Mouse (Mus musculus) thymus, adult 2 months (tissue): ENCODE measurements around the gene Gm49387. TPM values are rescaled to one million over a fixed set of nuclear protein-coding genes. Genes with fewer than 3 reads are reported as not detected.

Source experiments
- DNase-seq: peaks from one replicate; pipeline ENCODE4 v3.0.0; 2021
- H3K27ac ChIP-seq: fragments of 200-500 bp; 2 replicates; pipeline ENCODE4 v1.5.1; 2012; ENCODE audit warnings: low read length, control low read depth; ENCODE audit not compliant: control insufficient read depth, insufficient read depth
- H3K27me3 ChIP-seq: fragments of 200-500 bp; 2 replicates; pipeline ENCODE4 v1.6.1; 2012; ENCODE audit warnings: mild to moderate bottlenecking, low read length, moderate library complexity, mixed read lengths; ENCODE audit not compliant: control insufficient read depth, insufficient read depth
- H3K36me3 ChIP-seq: fragments of 200-500 bp; 2 replicates; pipeline ENCODE4 v1.6.1; 2012; ENCODE audit warnings: mild to moderate bottlenecking, low read length, moderate library complexity; ENCODE audit not compliant: control insufficient read depth, insufficient read depth
- H3K4me1 ChIP-seq: fragments of 200-500 bp; replicated peaks from 2 replicates; pipeline ENCODE4 v1.6.1; 2012; ENCODE audit warnings: low read length; ENCODE audit not compliant: control insufficient read depth, insufficient read depth
- H3K4me3 ChIP-seq: fragments of 200-500 bp; 2 replicates; pipeline ENCODE4 v1.5.1; 2012; ENCODE audit warnings: mild to moderate bottlenecking, low read length, control low read depth, moderate library complexity; ENCODE audit not compliant: control insufficient read depth, insufficient read depth
- CTCF ChIP-seq: fragments of 200-500 bp; IDR thresholded peaks from 2 replicates; pipeline ENCODE4 v1.5.1; 2012; ENCODE audit warnings: mild to moderate bottlenecking, control low read depth, low read length, moderate library complexity, borderline replicate concordance; ENCODE audit not compliant: control insufficient read depth, poor library complexity, insufficient read depth; ENCODE audit errors: extremely low read depth
- POLR2A ChIP-seq: fragments of 200-500 bp; IDR thresholded peaks from 2 replicates; pipeline ENCODE4 v1.6.1; 2012; ENCODE audit warnings: mild to moderate bottlenecking, low read length, control low read depth, moderate library complexity; ENCODE audit not compliant: control insufficient read depth, poor library complexity, insufficient read depth; ENCODE audit errors: extremely low read depth
- WGBS: fragments of 180-500 bp; shearing (Covaris S2); methylation state at CpG from one replicate; pipeline ENCODE4 v1.1.7; 2018; 5-methylcytosine and 5-hydroxymethylcytosine counted together
- polyA plus RNA-seq: library from polyadenylated mRNA; depleted of rRNA; stranded (reverse); fragments of >200 nt; gene quantifications from 2 replicates; pipeline ENCODE4 v1.2.3, GENCODE M21; 2012

Gene Gm49387
- polyA plus RNA-seq, 1 experiment, result not detected

DNA sequence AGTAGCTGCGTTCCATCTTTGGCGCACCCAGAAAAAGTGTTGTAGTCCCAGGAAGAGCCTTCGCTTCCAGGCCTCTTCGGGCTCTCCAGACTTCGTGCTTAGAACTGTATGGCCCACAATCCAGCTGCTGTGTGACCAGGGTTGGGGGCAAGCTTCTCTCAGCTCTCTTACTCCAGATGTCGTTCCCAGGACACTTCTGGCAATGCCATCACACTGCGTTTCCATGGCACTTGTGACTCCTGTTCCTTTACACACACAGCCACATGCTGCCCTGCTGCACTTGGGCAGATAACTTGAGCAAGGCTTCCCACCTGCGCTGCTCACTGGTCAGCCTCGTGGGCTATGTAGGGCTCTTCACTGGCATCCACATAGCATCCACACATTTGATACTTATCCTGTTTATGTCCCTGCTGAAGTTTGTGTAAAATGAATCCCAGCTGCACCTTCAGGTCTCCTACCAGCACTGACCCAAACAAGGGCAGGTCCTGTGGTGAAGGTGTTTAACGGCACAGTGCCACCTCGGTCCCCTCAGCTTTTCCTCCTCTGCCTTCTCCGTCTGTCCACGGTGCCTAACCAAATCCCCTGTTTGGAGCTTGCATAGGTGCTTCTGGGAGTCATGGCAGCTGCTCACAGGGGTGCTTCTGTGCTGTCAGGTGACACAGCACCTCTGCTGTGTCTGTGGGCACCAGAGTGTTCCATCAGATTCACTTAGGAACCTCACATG lies 22.9 kb upstream of the Gm49387 start:
- no peak for DNase-seq
- peaks cover 37% of the 10 kb centered on the region for H3K4me1 ChIP-seq
- WGBS, result 96% methylated on average over 13 of the region's 13 CpGs
- TF ChIP-seq POLR2A, result no peak
- TF ChIP-seq CTCF, result no peak
- H3K36me3 ChIP-seq, result 0 out of 2 replicates have a peak, but pooled peaks cover 5% of the 10 kb centered on the region
- H3K27me3 ChIP-seq, result no peaks in the 10 kb centered on the region
- H3K4me3 ChIP-seq, result no peak overlapping the region
- H3K27ac ChIP-seq, result no peak overlapping the region

- WGBS, result 38% methylated on average over 9 of the region's 9 CpGs
- peak overlapping the region; percentile 48; the same call in 1 of the 2 replicates for H3K4me3 ChIP-seq
- DNase-seq, result no peak
- H3K27ac ChIP-seq, result no peak overlapping the region
- no peaks in the 10 kb centered on the region for H3K27me3 ChIP-seq
- TF ChIP-seq POLR2A, result no peak
- no peak for TF ChIP-seq CTCF
- H3K4me1 ChIP-seq, result peaks cover 31% of the 10 kb centered on the region
- 0 out of 2 replicates have a peak, but pooled peaks cover 5% of the 10 kb centered on the region for H3K36me3 ChIP-seq
Observed at GRCm38 (mm10) chr14:31662555-31663211, 22.0 kb upstream of the Gm49387 start.

DNA sequence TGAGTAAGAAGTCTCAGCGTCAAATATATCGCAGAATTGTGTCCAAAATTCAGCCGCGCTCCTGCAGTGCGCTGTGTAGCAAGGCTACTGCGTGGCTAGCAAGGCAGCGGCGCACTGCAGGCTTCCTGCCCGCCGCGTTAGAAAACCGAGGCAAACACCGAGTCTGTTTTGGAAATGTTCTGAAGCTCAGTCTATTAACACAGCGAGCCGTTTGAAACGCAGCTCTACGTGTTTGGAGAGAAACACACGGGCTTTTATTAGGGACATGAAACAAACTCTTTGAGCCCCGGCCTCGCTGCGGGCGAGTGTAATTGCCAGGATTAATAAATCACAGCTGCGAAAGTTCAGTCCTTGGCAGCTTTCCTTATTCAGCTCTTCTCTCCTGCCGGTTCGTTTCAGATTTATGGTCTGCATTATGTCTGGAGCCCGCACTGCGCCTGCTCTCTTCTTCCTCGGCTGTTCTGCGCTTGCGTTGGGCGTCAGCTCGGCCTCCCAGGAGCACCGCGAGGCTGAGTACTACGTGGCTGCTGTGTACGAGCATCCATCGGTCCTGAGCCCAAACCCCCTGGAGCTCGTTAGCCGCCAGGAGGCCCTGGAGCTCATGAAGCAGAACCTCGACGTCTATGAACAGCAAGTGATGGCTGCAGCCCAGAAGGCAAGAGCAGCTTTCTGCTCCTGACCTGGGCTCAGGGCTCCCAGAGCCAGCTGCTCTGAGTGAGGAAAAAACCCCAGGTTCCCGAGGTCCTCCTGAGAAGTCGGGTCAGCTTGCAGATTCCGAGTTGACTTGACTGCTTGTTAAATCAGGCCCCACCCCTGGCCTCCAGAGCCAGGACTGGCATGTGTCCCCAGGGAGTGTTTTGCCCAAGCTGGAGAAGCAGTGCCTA lies 21.2 kb upstream of the Gm49387 start:
- Histone ChIP-seq H3K4me3 (peak overlapping the region; percentile 48), H3K27me3 (no peaks in the 10 kb centered on the region), H3K36me3 (0 out of 2 replicates have a peak, but pooled peaks cover 3% of the 10 kb centered on the region), H3K4me1 (peaks cover 27% of the 10 kb centered on the region), H3K27ac (peak overlapping the region; percentile 24; the same call in 1 of the 2 replicates)
- DNase-seq, result peak; percentile 70
- 5% methylated on average over 44 of the region's 44 CpGs for WGBS
- TF ChIP-seq CTCF (0 out of 2 replicates have a peak, but pooled peaks have one; percentile 27), POLR2A (peak; percentile 41; the same call in 1 of the 2 replicates)

DNA sequence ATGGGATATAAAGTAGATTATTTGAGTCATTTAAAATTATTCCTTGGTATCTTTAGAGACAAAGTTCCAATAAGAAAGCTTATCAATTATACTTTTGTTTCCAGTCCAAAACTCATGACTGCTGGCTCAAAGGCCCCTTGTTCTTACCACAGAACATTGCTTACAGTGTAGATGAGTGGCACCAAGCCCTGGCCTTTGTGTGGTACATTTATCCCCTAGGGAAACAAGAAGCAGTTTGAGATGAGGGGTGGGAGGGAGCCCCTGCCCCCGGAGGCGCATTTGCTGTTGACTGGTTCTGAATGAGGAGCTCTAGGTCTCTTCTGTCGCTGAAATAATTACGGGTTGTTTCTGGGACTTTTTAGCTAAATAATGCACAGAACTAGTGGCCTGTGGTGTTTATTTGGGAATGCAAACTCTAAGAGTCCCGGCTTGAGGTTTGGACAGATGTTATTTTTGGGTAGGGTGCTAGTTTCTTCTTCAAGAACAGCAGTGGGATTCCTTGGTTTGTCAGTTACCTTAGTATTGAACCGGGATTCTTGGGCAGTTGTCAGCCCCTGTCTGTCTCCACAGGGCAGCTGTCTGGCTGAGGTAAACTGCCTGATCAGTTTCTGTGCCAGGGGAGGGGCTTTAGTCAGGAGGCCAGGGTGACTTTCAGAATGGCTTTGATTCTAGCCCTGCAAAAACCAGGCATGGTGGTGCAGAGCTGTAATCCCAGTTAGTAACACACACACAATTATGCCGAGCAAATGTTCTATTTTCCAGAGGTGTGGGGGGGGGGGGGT lies 19.8 kb upstream of the Gm49387 start:
- Histone ChIP-seq H3K27ac (no peak overlapping the region), H3K4me3 (no peak overlapping the region), H3K4me1 (peaks cover 29% of the 10 kb centered on the region), H3K27me3 (no peaks in the 10 kb centered on the region), H3K36me3 (no peaks in the 10 kb centered on the region)
- TF ChIP-seq CTCF, result no peak
- 86% methylated on average over 7 of the region's 7 CpGs for WGBS
- DNase-seq, result no peak

- DNase-seq, result no peak
- Histone ChIP-seq H3K4me1 (peaks cover 27% of the 10 kb centered on the region), H3K27me3 (no peaks in the 10 kb centered on the region), H3K27ac (no peak overlapping the region), H3K4me3 (no peak overlapping the region), H3K36me3 (no peaks in the 10 kb centered on the region)
- 80% methylated on average over 10 of the region's 10 CpGs for WGBS
- TF ChIP-seq CTCF (no peak), POLR2A (no peak)
Observed at GRCm38 (mm10) chr14:31659501-31660181, 19.0 kb upstream of the Gm49387 start.
